Mouse (Mus musculus): ENCODE measurements around the gene Hbs1l. TPM values are rescaled to one million over a fixed set of nuclear protein-coding genes. Genes with fewer than 3 reads are reported as not detected.

Hbs1l gene
- polyA plus RNA-seq, 1 experiment from 2014 or later, result 77.0 TPM

- Histone ChIP-seq H3K9me3 (replicated peaks) (no peaks in the 10 kb centered on the region), H3K9ac (no peak overlapping the region), H3K36me3 (no peaks in the 10 kb centered on the region), H3K27ac (ENCODE audit: poor library complexity, severe bottlenecking) (no peak overlapping the region), H3K4me2 (no peak overlapping the region), H3K4me3 (no peak overlapping the region), H3K4me1 (replicated peaks) (peaks cover 22% of the 10 kb centered on the region), H3K27me3 (replicated peaks) (no peaks in the 10 kb centered on the region)
- WGBS, result 79% methylated on average over 11 of the region's 11 CpGs
- ATAC-seq (ENCODE audit: insufficient number of reproducible peaks, low FRiP score), result no peak
Measured at GRCm38 (mm10) chr10:21405707-21406534, 110.1 kb downstream of the Hbs1l start.

DNA sequence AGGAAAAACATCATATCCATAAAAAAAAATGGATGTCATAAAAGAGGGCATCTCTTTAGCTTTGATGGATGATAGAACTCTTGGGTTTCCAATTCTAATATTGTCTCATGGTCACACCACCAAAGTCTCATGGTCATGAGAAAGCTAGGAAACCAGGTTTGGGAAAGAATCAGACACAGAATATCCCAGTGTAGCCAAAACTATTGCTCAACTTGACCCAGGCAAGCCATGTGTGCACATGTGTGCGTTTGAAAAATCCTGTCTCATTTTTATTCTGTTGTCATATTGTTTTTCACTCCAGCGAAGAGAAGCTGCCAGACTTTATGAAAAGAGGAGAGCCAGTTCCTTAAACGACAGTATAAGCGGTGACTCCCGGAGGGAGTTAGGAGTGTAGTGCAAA is 114.9 kb downstream of the Hbs1l start:
- Histone ChIP-seq H3K36me3 (no peaks in the 10 kb centered on the region), H3K4me1 (replicated peaks) (peaks cover 15% of the 10 kb centered on the region), H3K4me3 (no peak overlapping the region), H3K27me3 (replicated peaks) (no peaks in the 10 kb centered on the region), H3K27ac (ENCODE audit: poor library complexity, severe bottlenecking) (no peak overlapping the region), H3K4me2 (no peak overlapping the region), H3K9ac (no peak overlapping the region), H3K9me3 (replicated peaks) (no peaks in the 10 kb centered on the region)
- 78% methylated on average over 5 of the region's 5 CpGs for WGBS
- ATAC-seq (ENCODE audit: insufficient number of reproducible peaks, low FRiP score), result no peak

- Histone ChIP-seq H3K27me3 (replicated peaks) (no peaks in the 10 kb centered on the region), H3K36me3 (no peaks in the 10 kb centered on the region), H3K9ac (no peak overlapping the region), H3K4me3 (no peak overlapping the region), H3K4me1 (replicated peaks) (peaks cover 20% of the 10 kb centered on the region), H3K9me3 (replicated peaks) (no peaks in the 10 kb centered on the region), H3K4me2 (no peak overlapping the region), H3K27ac (ENCODE audit: poor library complexity, severe bottlenecking) (no peak overlapping the region)
- WGBS, result 68% methylated on average over 6 of the region's 6 CpGs
- ATAC-seq (ENCODE audit: insufficient number of reproducible peaks, low FRiP score), result no peak
Measured at GRCm38 (mm10) chr10:21411621-21412205, 115.9 kb downstream of the Hbs1l start.

GRCm38 (mm10) chr10:21415031-21415430 is 119.3 kb downstream of the Hbs1l start:
- H3K4me2 ChIP-seq, result no peak overlapping the region
- 65% methylated on average over 4 of the region's 4 CpGs for WGBS

GRCm38 (mm10) chr10:21416184-21416583 is 120.4 kb downstream of the Hbs1l start:
- H3K27ac ChIP-seq (ENCODE audit: poor library complexity, severe bottlenecking), result no peak overlapping the region
- 0 out of 2 replicates have a peak, but pooled peaks cover 4% of the 10 kb centered on the region for H3K9me3 ChIP-seq (replicated peaks)
- H3K4me3 ChIP-seq, result no peak overlapping the region
- H3K4me1 ChIP-seq (replicated peaks), result peaks cover 18% of the 10 kb centered on the region
- no peak for ATAC-seq (ENCODE audit: insufficient number of reproducible peaks, low FRiP score)
- H3K27me3 ChIP-seq (replicated peaks), result no peaks in the 10 kb centered on the region
- no peak overlapping the region for H3K4me2 ChIP-seq
- 81% methylated on average over 5 of the region's 5 CpGs for WGBS
- no peaks in the 10 kb centered on the region for H3K36me3 ChIP-seq
- H3K9ac ChIP-seq, result no peak overlapping the region

More at GRCm38 (mm10) chr10:21415031-21415430, 119.3 kb downstream of the Hbs1l start:
- 0 out of 2 replicates have a peak, but pooled peaks cover 4% of the 10 kb centered on the region for H3K9me3 ChIP-seq (replicated peaks)
- H3K4me3 ChIP-seq, result no peak overlapping the region
- H3K4me1 ChIP-seq (replicated peaks), result peaks cover 18% of the 10 kb centered on the region
- H3K9ac ChIP-seq, result no peak overlapping the region
- no peak overlapping the region; the same call in 1 of the 2 replicates for H3K27ac ChIP-seq (ENCODE audit: poor library complexity, severe bottlenecking)
- H3K36me3 ChIP-seq, result no peaks in the 10 kb centered on the region
- no peaks in the 10 kb centered on the region for H3K27me3 ChIP-seq (replicated peaks)
- no peak for ATAC-seq (ENCODE audit: insufficient number of reproducible peaks, low FRiP score)

Other genes with a start within 250 kb of the Hbs1l start
- 1.5 and 1.8 TPM in 2 replicates for gene Myb, start 135.0 kb upstream of the Hbs1l start, polyA plus RNA-seq (2016; fragmentation: Nextera tagmentation; extraction: Ambion mirVana)
- 0.38 TPM in 1 of 2 replicates, not detected in the other for gene Aldh8a1, start 81.3 kb downstream of the Hbs1l start, polyA plus RNA-seq (2016; fragmentation: Nextera tagmentation; extraction: Ambion mirVana)